Mouse (Mus musculus) heart, adult 2 months (tissue): ENCODE results near the gene Amn. TPM values are rescaled to one million over a fixed set of nuclear protein-coding genes. Genes with fewer than 3 reads are reported as not detected.

Source experiments
- DNase-seq, 2 experiments: peaks; one replicate each; pipeline ENCODE4 v3.0.0; 2021
- H3K27ac ChIP-seq: fragments of 200-600 bp; 2 replicates; pipeline ENCODE4 v1.8.1; 2022
- H3K27me3 ChIP-seq: fragments of 200-500 bp; 2 replicates; pipeline ENCODE4 v1.6.1; 2012; ENCODE audit warnings: mild to moderate bottlenecking, low read length, inconsistent platforms, mixed read lengths; ENCODE audit not compliant: control insufficient read depth, insufficient read depth
- H3K36me3 ChIP-seq: fragments of 200-500 bp; 2 replicates; pipeline ENCODE4 v1.6.1; 2012; ENCODE audit warnings: low read length, inconsistent platforms; ENCODE audit not compliant: control insufficient read depth, insufficient read depth
- H3K4me1 ChIP-seq: fragments of 200-500 bp; 2 replicates; pipeline ENCODE4 v1.6.1; 2011; ENCODE audit warnings: low read length; ENCODE audit not compliant: control insufficient read depth, insufficient read depth
- H3K4me3 ChIP-seq: fragments of 200-600 bp; 2 replicates; pipeline ENCODE4 v1.8.1; 2022
- H3K79me2 ChIP-seq: fragments of 200-500 bp; replicated peaks from 2 replicates; pipeline ENCODE4 v1.6.1; 2012; ENCODE audit warnings: mild to moderate bottlenecking, inconsistent platforms, low read length, moderate library complexity, mixed read lengths; ENCODE audit not compliant: control insufficient read depth, insufficient read depth
- H3K9ac ChIP-seq: fragments of 200-500 bp; 2 replicates; pipeline ENCODE4 v1.6.1; 2012; ENCODE audit warnings: low read depth, mild to moderate bottlenecking, control low read depth, inconsistent platforms, low read length, mixed read lengths
- CTCF ChIP-seq: fragments of 200-600 bp; IDR thresholded peaks from 2 replicates; pipeline ENCODE4 v1.8.1; 2022; ENCODE audit warnings: antibody characterized with exemption, mild to moderate bottlenecking, moderate library complexity
- EP300 ChIP-seq: fragments of 200-500 bp; IDR thresholded peaks from 2 replicates; pipeline ENCODE4 v1.6.1; 2011; ENCODE audit warnings: low read depth, low read length, control low read depth; ENCODE audit not compliant: insufficient read depth
- POLR2A ChIP-seq: fragments of 200-500 bp; IDR thresholded peaks from 2 replicates; pipeline ENCODE4 v1.6.1; 2011; ENCODE audit warnings: mild to moderate bottlenecking, low read depth, low read length, control low read depth; ENCODE audit not compliant: insufficient read depth
- WGBS: fragments of 180-500 bp; shearing (Covaris S2); methylation state at CpG from one replicate; pipeline ENCODE4 v1.1.7; 2018; 5-methylcytosine and 5-hydroxymethylcytosine counted together
- intact Hi-C: fragments of 180-260 bp; cut with DNase I; formaldehyde crosslinking; loops from one replicate; pipeline ENCODE4 v1.15.1; 2025
- polyA plus RNA-seq: library from polyadenylated mRNA; depleted of rRNA; stranded (reverse); fragments of >200 nt; gene quantifications from 2 replicates; pipeline ENCODE4 v1.2.3, GENCODE M21; 2012
- total RNA-seq, 2 experiments: library from RNA; stranded (reverse); gene quantifications; 2 replicates each; pipeline ENCODE4 v1.2.3; 2021

Gene Amn
- total and polyA plus RNA-seq, 3 experiments, result not detected

DNA sequence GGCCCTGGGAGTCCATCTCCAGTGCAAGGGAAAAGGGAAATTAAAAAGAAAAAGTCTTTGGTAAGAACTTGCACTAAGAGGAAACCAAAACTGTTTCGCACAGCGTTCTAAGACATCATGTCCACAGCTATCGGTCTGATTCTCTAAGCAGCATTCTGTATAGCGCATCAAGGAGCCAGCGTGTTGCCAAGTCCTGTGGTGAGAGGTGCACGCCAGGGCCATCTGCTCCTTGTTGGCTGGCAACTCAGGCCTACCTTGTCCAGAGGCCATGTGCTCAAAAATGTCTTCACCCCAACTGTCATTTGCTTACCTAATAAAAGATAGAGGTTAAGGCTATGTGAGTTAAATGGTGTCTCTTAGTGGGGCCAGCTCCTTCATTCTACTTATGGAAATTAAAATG is 29.0 kb upstream of the Amn start:
- Histone ChIP-seq H3K36me3 (no peaks in the 10 kb centered on the region), H3K27ac (no peak overlapping the region), H3K79me2 (no peaks in the 10 kb centered on the region), H3K4me1 (no peaks in the 10 kb centered on the region), H3K9ac (no peak overlapping the region), H3K27me3 (no peaks in the 10 kb centered on the region), H3K4me3 (no peak overlapping the region)
- intact Hi-C loops, result no loop called here
- DNase-seq, result no peak
- TF ChIP-seq CTCF (no peak), POLR2A (no peak), EP300 (no peak)
- 94% methylated on average over 6 of the region's 6 CpGs for WGBS

DNA sequence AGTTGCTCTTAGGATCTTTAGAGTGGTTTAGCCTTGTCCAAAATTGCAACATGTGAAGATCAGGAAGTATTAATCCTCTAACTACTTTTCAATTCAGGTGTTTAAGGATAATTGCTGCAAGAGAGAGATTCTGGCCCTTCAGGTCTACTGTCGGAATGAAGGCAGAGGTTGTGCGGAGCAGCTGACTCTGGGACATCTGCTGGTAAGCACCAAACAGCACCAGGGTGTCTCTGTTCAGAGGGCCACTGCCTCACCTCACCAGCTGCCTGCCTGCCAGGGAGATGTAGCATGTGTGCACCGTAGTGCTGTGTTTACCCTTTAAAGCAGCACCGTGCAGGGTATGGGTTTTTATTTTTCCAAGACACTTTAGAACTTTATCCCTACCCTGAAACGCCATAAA is 28.5 kb upstream of the Amn start:
- H3K9ac ChIP-seq, result no peak overlapping the region
- DNase-seq, result no peak
- H3K36me3 ChIP-seq, result no peaks in the 10 kb centered on the region
- no peaks in the 10 kb centered on the region for H3K27me3 ChIP-seq
- intact Hi-C loops, result no loop called here
- WGBS, result 97% methylated on average over 5 of the region's 5 CpGs
- H3K4me3 ChIP-seq, result no peak overlapping the region
- no peaks in the 10 kb centered on the region for H3K79me2 ChIP-seq
- TF ChIP-seq POLR2A (no peak), EP300 (no peak), CTCF (no peak)
- H3K4me1 ChIP-seq, result no peaks in the 10 kb centered on the region
- no peak overlapping the region for H3K27ac ChIP-seq

DNA sequence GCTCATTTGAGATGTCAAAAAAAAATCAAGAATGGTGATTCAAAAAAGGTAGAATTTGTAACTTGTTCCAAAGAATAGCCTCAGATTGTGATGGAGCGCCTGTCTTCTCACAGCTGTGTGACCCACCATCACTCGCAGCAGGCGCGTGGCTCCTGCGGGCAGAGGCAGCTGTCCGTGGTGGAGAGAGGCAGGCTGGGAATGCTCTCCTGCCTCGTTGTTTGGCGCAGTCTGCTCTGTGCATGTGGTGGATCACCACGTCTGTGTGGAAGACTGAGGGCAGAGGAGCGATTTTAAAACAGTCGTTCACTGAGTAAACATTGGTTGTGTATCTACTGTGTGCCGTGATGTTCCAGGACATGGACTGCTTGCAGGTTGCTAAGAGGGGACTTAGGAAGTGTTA is 27.2 kb upstream of the Amn start:
- 92% methylated on average over 12 of the region's 12 CpGs for WGBS
- DNase-seq, result no peak

GRCm38 (mm10) chr12:111245070-111245469 is 25.8 kb upstream of the Amn start:
- no peaks in the 10 kb centered on the region for H3K79me2 ChIP-seq
- no peaks in the 10 kb centered on the region for H3K4me1 ChIP-seq
- TF ChIP-seq EP300 (no peak), POLR2A (no peak), CTCF (no peak)
- no peaks in the 10 kb centered on the region for H3K36me3 ChIP-seq
- H3K27ac ChIP-seq, result no peak overlapping the region
- no peak for DNase-seq
- no peak overlapping the region for H3K4me3 ChIP-seq
- WGBS, result 91% methylated on average over 6 of the region's 6 CpGs
- intact Hi-C loops, result no loop called here
- H3K9ac ChIP-seq, result no peak overlapping the region
- H3K27me3 ChIP-seq, result no peaks in the 10 kb centered on the region

More for the DNA sequence above, 27.2 kb upstream of the Amn start:
- no peaks in the 10 kb centered on the region for H3K27me3 ChIP-seq
- H3K36me3 ChIP-seq, result no peaks in the 10 kb centered on the region
- intact Hi-C loops, result no loop called here
- H3K4me3 ChIP-seq, result no peak overlapping the region
- no peak overlapping the region for H3K27ac ChIP-seq
- H3K9ac ChIP-seq, result no peak overlapping the region
- H3K79me2 ChIP-seq, result no peaks in the 10 kb centered on the region
- no peaks in the 10 kb centered on the region for H3K4me1 ChIP-seq
- TF ChIP-seq CTCF, result no peak
- no peak for TF ChIP-seq POLR2A
- no peak for TF ChIP-seq EP300

DNA sequence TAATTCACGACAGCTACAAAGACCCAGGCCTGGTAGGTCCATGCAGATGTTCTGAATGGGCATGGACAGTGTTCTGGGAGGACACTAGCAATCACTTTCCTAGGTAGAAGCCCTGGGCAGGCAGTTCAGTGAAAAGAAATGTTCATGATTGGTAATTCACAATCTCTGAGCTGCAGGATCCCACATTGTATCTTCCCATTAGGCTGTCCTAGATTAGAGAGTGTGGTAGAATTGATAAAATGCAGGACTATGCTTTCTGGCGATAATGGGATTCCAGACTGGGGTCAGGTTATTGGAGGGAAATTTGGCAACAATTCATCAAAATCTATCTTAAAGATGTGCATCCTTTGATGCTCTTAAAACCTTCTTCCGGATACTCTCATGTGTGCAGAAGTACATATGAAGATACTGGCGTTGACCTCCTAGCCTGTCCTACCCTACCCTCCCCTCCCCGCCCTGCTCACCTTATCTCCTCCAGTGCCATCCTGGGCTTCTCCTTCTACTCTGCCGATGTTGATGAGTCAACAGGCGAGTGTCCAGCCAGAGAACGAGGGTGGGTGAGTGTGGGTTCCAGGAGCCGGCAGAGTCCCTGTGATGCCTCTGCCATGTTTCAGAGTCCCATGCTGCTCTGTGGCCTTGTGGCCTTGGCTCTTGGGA is 24.0 kb upstream of the Amn start:
- WGBS, result 81% methylated on average over 9 of the region's 9 CpGs
- H3K36me3 ChIP-seq, result no peaks in the 10 kb centered on the region
- no peak overlapping the region for H3K4me3 ChIP-seq
- TF ChIP-seq CTCF (no peak), POLR2A (no peak), EP300 (no peak)
- no peaks in the 10 kb centered on the region for H3K4me1 ChIP-seq
- DNase-seq, result no peak
- no peak overlapping the region for H3K9ac ChIP-seq
- intact Hi-C loops, result no loop called here
- no peaks in the 10 kb centered on the region for H3K27me3 ChIP-seq
- no peaks in the 10 kb centered on the region for H3K79me2 ChIP-seq
- H3K27ac ChIP-seq, result no peak overlapping the region

- 60% methylated on average over 3 of the region's 3 CpGs for WGBS
These were observed 21.8 kb upstream of the Amn start for GRCm38 (mm10) chr12:111249095-111249494.

More at GRCm38 (mm10) chr12:111249095-111249494, 21.8 kb upstream of the Amn start:
- peak; percentile 32; the same call in 1 of the 2 replicates for TF ChIP-seq CTCF
- no peak for TF ChIP-seq EP300
- TF ChIP-seq POLR2A, result no peak
- no peak overlapping the region for H3K4me3 ChIP-seq
- no peak overlapping the region for H3K9ac ChIP-seq
- no peaks in the 10 kb centered on the region for H3K36me3 ChIP-seq
- H3K79me2 ChIP-seq, result no peaks in the 10 kb centered on the region
- no peak overlapping the region for H3K27ac ChIP-seq
- H3K4me1 ChIP-seq, result no peaks in the 10 kb centered on the region
- H3K27me3 ChIP-seq, result no peaks in the 10 kb centered on the region
- no peak for DNase-seq
- intact Hi-C loops, result no loop called here
